Mouse (Mus musculus) hindbrain, postnatal 0 days (tissue): ENCODE measurements around the gene Mef2c. TPM values are rescaled to one million over a fixed set of nuclear protein-coding genes. Genes with fewer than 3 reads are reported as not detected.

Source experiments
- ATAC-seq: fragments of 200-750 bp; cut with Nextera tagmentation; 2 replicates; pipeline ENCODE4 v1.8.0; 2017; ENCODE audit warnings: mild to moderate bottlenecking, moderate TSS enrichment, moderate library complexity
- DNase-seq: peaks from one replicate; pipeline ENCODE4 v3.0.0-alpha.2; 2015; ENCODE audit warnings: low spot score
- H3K27ac ChIP-seq: fragments of 300-500 bp; sonication (generic); 2 replicates; pipeline ENCODE4 v1.5.1; 2014; ENCODE audit warnings: mild to moderate bottlenecking
- H3K27me3 ChIP-seq: fragments of 300-500 bp; sonication (generic); 2 replicates; pipeline ENCODE4 v1.6.1; 2014; ENCODE audit warnings: low read length, mixed read lengths; ENCODE audit not compliant: insufficient read depth
- H3K36me3 ChIP-seq: fragments of 300-500 bp; sonication (generic); 2 replicates; pipeline ENCODE4 v1.6.1; 2014; ENCODE audit warnings: low read length, mixed read lengths; ENCODE audit not compliant: insufficient read depth
- H3K4me1 ChIP-seq: fragments of 300-500 bp; sonication (generic); 2 replicates; pipeline ENCODE4 v1.6.1; 2014; ENCODE audit warnings: antibody characterized with exemption, low read length, mixed read lengths; ENCODE audit not compliant: insufficient read depth
- H3K4me2 ChIP-seq: fragments of 300-500 bp; sonication (generic); 2 replicates; pipeline ENCODE4 v1.6.1; 2014; ENCODE audit warnings: low read depth, mild to moderate bottlenecking, low read length, moderate library complexity, mixed read lengths
- H3K4me3 ChIP-seq: fragments of 300-500 bp; sonication (generic); 2 replicates; pipeline ENCODE4 v1.5.1; 2014; ENCODE audit warnings: low read length
- H3K9ac ChIP-seq: fragments of 300-500 bp; sonication (generic); replicated peaks from 2 replicates; pipeline ENCODE4 v1.6.1; 2014; ENCODE audit warnings: mild to moderate bottlenecking, low read length, moderate library complexity, mixed read lengths
- H3K9me3 ChIP-seq: fragments of 300-500 bp; sonication (generic); 2 replicates; pipeline ENCODE4 v1.6.1; 2016; ENCODE audit warnings: low read length, mixed read lengths
- CTCF ChIP-seq: IDR thresholded peaks from 2 replicates; pipeline ENCODE4 v1.5.1; 2016; ENCODE audit warnings: antibody characterized with exemption, control low read depth, low read depth
- WGBS: fragments of 180-500 bp; shearing (Covaris S2); extraction: QIAGEN DNeasy Blood & Tissue Kit; methylation state at CpG from one replicate; pipeline ENCODE4 v1.1.7; 2014; 5-methylcytosine and 5-hydroxymethylcytosine counted together
- polyA plus RNA-seq: library from polyadenylated mRNA; unstranded; fragments of >200 nt; fragmentation: Nextera tagmentation; extraction: Ambion mirVana; gene quantifications from 2 replicates; pipeline ENCODE4 v1.2.1, GENCODE M21; 2015
- total RNA-seq: library from RNA; depleted of rRNA; stranded (reverse); fragments of >200 nt; gene quantifications from 2 replicates; pipeline ENCODE4 v1.2.3, GENCODE M21; 2014

Mef2c gene
- total and polyA plus RNA-seq, 2 experiments from 2014 or later: 27.2 to 46.2 TPM

- no peak for TF ChIP-seq CTCF
- ATAC-seq: no peak
- no peaks in the 10 kb centered on the region for H3K36me3 ChIP-seq
- H3K27me3 ChIP-seq: no peaks in the 10 kb centered on the region
- H3K9me3 ChIP-seq: no peaks in the 10 kb centered on the region
- 94% methylated on average over 3 of the region's 3 CpGs for WGBS
- H3K4me1 ChIP-seq: no peaks in the 10 kb centered on the region
- no peak overlapping the region for H3K27ac ChIP-seq
- H3K4me3 ChIP-seq: no peak overlapping the region
- no peak for DNase-seq
- H3K4me2 ChIP-seq: no peak overlapping the region
- H3K9ac ChIP-seq: no peak overlapping the region
These were observed 6.1 kb upstream of the Mef2c start for GRCm38 (mm10) chr13:83497708-83498107.

DNA sequence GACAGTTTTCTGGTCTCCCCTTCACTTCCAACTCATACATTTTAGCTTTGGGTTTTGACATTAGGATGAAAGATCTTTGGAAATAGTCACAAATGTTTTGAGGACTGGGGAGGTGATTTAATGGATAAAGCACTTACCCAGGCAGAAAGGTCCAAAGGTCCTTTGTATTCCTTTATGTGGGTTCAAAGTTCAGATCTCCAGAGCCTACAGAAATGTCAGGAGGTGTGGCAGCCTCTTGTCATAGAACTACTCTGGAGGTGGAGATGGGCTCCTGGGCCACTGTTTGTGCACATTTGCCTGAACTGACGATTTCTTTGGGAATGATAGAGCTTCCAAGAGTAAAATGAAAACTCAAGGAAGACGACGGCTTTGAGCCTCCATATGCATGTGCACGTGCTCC lies 4.3 kb upstream of the Mef2c start:
- Histone ChIP-seq H3K9me3 (no peaks in the 10 kb centered on the region), H3K27ac (no peak overlapping the region), H3K9ac (no peak overlapping the region), H3K4me3 (no peak overlapping the region), H3K4me1 (no peaks in the 10 kb centered on the region), H3K4me2 (no peak overlapping the region), H3K27me3 (no peaks in the 10 kb centered on the region), H3K36me3 (no peaks in the 10 kb centered on the region)
- DNase-seq (no peak), ATAC-seq (no peak)
- TF ChIP-seq CTCF: no peak
- 55% methylated on average over 4 of the region's 4 CpGs for WGBS

GRCm38 (mm10) chr13:83507687-83508086 lies 3.9 kb downstream of the Mef2c start:
- no peak for ATAC-seq
- Histone ChIP-seq H3K27me3 (no peaks in the 10 kb centered on the region), H3K9ac (no peak overlapping the region), H3K4me1 (no peaks in the 10 kb centered on the region), H3K9me3 (no peaks in the 10 kb centered on the region), H3K4me3 (no peak overlapping the region), H3K4me2 (no peak overlapping the region), H3K27ac (no peak overlapping the region), H3K36me3 (no peaks in the 10 kb centered on the region)
- 96% methylated on average over 1 of the region's 1 CpGs for WGBS
- no peak for TF ChIP-seq CTCF
- DNase-seq: no peak

DNA sequence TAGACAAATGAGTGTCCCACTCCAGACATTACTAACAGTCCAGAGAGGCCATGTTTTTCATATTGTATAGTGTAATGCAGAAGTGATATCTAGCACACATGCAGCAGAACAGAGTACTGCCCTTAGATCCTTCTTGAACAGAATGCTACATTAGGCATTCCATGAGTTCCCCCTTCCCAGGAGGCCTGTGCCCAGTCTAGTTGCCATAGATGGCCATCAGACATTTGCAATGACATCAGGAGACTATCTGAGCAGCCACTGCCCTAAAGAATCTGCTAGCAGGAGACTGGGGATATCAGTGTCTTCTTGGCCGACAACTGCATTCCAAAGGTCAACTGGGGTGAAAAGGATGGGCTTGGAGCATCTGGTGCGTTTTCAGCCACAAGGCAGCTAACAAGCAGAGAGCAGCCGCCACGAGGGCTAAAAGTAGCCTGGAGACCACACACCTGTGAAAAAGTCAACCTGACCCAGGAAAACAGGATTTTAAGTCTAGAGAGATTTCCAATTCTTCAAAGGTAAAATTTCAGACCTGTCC lies 11.2 kb downstream of the Mef2c start:
- DNase-seq (no peak), ATAC-seq (no peak)
- Histone ChIP-seq H3K4me1 (no peaks in the 10 kb centered on the region), H3K4me2 (no peak overlapping the region), H3K36me3 (no peaks in the 10 kb centered on the region), H3K9me3 (no peaks in the 10 kb centered on the region), H3K9ac (no peak overlapping the region), H3K4me3 (no peak overlapping the region), H3K27ac (no peak overlapping the region), H3K27me3 (no peaks in the 10 kb centered on the region)
- WGBS: 49% methylated on average over 4 of the region's 4 CpGs
- TF ChIP-seq CTCF: no peak

GRCm38 (mm10) chr13:83517660-83518609 lies 14.1 kb downstream of the Mef2c start:
- H3K36me3 ChIP-seq: no peaks in the 10 kb centered on the region
- peak overlapping the region; percentile 71 for H3K4me2 ChIP-seq
- peak overlapping the region; percentile 63 for H3K9ac ChIP-seq
- under 1% methylated on average over 27 of the region's 27 CpGs for WGBS
- no peaks in the 10 kb centered on the region for H3K27me3 ChIP-seq
- H3K4me3 ChIP-seq: peak overlapping the region; percentile 50
- no peaks in the 10 kb centered on the region for H3K4me1 ChIP-seq
- DNase-seq (peak; percentile 81), ATAC-seq (peak; percentile 92)
- peak overlapping the region; percentile 76 for H3K27ac ChIP-seq
- TF ChIP-seq CTCF: no peak; the same call in 1 of the 2 replicates
- H3K9me3 ChIP-seq: no peaks in the 10 kb centered on the region

DNA sequence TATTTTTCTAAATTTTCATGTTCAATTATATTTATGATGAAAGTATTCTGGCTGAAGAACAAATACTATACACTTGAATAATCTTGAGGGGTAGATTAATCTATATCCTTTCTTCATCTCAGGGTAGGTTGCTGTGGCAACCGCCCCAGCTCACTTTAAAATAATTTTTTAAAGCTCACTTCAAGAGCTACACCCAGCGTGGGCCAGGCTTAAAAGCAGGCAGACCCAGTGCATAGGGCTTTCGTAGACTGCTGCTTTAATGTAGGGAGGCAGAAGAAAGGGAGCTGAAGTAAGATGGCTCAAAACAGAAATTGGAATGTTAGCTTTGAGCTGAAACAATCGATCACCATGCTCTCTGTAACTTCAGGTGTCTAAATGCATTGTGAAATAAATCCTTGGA lies 17.0 kb downstream of the Mef2c start:
- TF ChIP-seq CTCF: no peak
- H3K36me3 ChIP-seq: no peaks in the 10 kb centered on the region
- DNase-seq (no peak), ATAC-seq (no peak)
- H3K27me3 ChIP-seq: no peaks in the 10 kb centered on the region
- no peak overlapping the region for H3K9ac ChIP-seq
- no peak overlapping the region for H3K27ac ChIP-seq
- no peak overlapping the region for H3K4me2 ChIP-seq
- 66% methylated on average over 4 of the region's 4 CpGs for WGBS
- H3K4me3 ChIP-seq: no peak overlapping the region
- no peaks in the 10 kb centered on the region for H3K9me3 ChIP-seq
- H3K4me1 ChIP-seq: no peaks in the 10 kb centered on the region
